Mouse (Mus musculus): ENCODE data around the gene Ccdc88a.

Gene Ccdc88a

DNA sequence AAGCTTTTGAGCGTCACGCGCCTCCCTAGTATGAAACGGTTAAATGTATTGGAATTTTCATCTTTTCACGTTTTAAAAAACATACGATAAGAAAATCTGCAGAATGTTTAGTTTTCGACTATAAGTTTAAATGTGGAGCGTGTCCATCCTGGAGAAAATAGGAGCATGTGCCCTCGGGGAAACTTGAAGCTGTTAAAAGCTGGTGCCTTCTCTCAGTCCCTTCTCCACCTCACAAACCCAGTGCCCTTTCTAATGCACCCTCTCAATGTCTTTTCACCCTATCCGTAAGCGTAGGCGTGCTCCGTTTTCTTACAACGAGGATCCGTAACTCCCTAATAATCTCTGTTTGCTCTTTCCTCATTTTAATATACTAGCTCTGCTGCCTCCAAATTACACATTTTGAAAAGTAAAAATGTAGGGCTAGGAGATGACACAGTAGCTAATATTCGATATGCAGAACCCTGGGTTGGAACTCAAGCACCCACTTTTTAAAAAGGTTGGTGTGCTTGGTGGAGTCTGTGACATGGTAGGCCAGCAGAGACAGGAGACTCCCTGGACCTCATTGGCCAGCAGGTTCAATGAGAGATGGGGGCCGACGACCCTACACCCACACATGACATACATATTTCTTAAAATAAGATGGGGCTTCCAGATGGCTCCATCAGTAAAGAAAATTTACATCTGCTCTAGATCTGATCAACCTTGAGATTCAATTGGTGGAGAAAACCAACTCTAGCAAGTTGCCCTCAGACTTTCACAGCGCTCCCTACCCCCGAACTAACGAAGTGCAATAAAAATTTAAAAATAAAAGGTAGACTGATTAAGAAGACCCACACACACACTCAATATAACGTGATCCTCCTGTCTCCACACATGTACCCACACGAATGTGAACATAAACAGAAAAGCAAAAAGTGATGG, 175.3 kb downstream of the Ccdc88a start:
- no peak for DNase-seq (ENCODE audit: low spot score)

DNA sequence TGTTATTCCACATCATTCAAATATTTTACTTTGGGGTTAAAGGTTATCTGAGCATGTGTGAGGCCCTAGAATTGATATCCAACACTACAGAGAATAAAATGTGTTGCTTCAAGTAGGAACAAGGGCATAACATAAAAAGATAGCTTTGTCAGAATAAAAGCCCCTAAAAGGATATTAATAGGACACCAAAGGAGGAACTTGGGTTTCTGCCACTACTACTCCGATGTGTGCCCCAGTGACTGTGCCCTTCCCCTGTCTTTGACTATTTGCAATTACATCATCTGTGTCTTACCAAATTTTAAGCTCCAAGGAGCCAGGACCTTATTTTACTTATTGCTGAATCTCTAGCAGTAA, 175.9 kb downstream of the Ccdc88a start:
- no peak for DNase-seq (ENCODE audit: low spot score)
